Mouse (Mus musculus): Measurements from ENCODE around the gene Arl6.

Arl6 gene

GRCm38 (mm10) chr16:59586276-59586675 is 52.9 kb downstream of the Arl6 start:
- DNase-seq: no peak

GRCm38 (mm10) chr16:59585706-59586244 is 53.4 kb downstream of the Arl6 start:
- DNase-seq: no peak

DNA sequence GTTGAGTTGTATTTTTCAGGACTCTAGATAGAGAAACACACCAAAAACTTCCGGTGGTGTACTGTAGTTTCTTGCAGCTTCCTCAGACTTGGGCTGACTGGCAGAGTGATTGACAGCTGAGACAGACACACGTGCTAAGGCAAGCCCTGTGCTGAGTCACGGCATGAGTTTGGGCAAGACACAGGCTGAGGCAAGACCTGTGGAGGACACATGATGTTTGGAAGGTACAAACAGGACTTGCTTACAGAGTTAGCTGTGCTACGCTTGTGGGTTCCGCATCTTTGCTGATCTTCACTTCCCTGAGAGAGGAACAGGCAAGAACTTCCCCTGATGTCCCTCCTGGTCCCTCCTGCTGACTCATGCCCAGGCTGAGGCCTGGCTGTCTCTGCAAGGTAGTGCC is 55.7 kb downstream of the Arl6 start:
- DNase-seq: no peak

- DNase-seq: no peak
Observed at GRCm38 (mm10) chr16:59579237-59579636, 60.0 kb downstream of the Arl6 start.

DNA sequence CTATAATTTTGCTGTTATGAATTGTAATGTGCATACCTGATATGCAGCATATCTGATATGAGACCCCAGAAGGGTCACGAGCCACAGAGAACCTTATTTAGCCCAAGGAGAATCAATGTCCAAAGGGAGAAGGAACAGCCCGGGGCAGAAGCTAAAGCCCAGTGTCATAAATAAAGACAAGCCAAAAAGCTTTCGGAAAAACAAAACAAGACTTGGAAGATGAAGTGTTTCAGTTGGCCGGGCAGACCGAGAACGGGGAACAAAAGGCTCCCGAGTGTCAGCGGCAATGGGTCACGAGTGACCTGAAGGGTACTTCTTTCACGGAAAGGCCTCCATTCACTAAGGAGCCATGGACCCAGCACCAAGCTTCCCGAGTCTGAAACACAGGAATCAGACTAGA is 65.2 kb downstream of the Arl6 start:
- no peak for DNase-seq

DNA sequence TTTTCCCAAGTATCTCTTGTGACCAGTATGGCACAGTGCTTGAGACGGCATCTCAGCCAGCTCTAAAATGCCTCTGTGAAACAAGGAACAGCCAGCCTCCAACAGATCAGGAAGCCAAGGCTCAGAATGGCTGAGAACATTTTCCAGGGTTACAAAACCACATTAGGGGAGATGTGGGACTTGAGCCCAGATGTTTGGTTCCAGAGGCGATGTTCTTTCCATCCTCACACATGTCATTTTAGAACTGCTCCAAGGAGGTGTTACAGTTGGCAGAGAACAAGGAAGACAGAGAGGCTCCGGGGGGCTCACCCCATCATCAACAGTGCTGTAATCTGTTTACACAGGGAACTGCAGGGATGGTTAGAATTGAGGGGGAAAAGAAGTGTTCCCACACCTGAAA is 66.5 kb downstream of the Arl6 start:
- DNase-seq: no peak

GRCm38 (mm10) chr16:59570807-59571206 is 68.4 kb downstream of the Arl6 start:
- no peak for DNase-seq

DNA sequence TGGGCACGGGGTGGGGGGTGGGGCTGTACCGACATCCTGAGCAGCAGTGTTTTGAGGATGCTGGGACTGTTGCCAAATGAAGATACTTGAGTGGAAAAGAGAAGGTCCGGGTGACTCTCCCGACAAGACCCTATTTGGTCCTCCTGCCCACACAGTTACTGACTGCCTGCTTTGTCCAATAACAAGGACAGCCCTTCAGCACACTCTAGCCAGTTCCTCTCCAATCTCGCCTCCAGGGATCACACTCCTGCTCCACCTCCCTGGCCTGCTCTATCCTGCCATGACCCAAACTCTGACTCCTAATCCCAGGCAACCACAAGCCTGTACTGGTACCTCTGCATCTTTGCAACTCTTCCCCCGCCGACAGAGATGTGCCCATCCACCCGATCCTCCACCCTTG is 69.4 kb downstream of the Arl6 start:
- DNase-seq: no peak

- no peak for DNase-seq
Observed at GRCm38 (mm10) chr16:59567721-59568381, 71.3 kb downstream of the Arl6 start.

DNA sequence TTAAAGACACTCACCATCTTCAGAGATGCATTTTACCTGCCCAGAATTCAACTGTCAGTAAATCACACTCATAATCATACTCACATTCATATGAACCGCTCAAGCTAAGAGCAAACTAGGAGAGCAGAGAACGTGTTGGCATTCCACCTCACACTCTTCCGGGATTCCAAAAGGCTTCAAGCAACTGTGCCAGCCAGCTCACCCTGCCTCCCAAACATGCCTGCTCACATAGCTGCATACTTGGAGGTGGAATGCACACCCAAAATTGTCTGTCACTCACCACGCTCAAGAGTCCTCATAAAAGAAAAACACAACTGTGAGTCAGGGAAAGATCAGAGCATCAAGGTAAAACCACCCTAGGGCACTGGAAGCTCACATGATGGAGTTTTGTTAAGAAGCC is 72.8 kb downstream of the Arl6 start:
- DNase-seq: no peak

- no peak for DNase-seq
Observed at GRCm38 (mm10) chr16:59565631-59566030, 73.6 kb downstream of the Arl6 start.

GRCm38 (mm10) chr16:59564025-59564424 is 75.2 kb downstream of the Arl6 start:
- no peak for DNase-seq

Measured in cerebellum, adult 18-20 months (tissue).